Mouse (Mus musculus): ENCODE measurements at regions not wholly inside any gene's neighbourhood (a gene's known extent, or its start where the extent isn't known, plus 50 kb on each side); places are given as distances from the start of the nearest gene placed in this dataset.

- no peak for DNase-seq (ENCODE audit: low read depth, low spot score)
These were observed 133.2 kb downstream of the Lpin1 start for GRCm38 (mm10) chr12:16477572-16477971.

GRCm38 (mm10) chr12:16474361-16475080 lies 136.2 kb downstream of the Lpin1 start:
- DNase-seq (ENCODE audit: low read depth, low spot score) = peak; percentile 48

GRCm38 (mm10) chr12:16457419-16457818 lies 153.3 kb downstream of the Lpin1 start:
- no peak for DNase-seq (ENCODE audit: low read depth, low spot score)

- DNase-seq (ENCODE audit: low read depth, low spot score) = no peak
These were observed 159.9 kb downstream of the Lpin1 start for GRCm38 (mm10) chr12:16450771-16451435.

- no peak for DNase-seq (ENCODE audit: low read depth, low spot score)
These were observed 172.0 kb downstream of the Lpin1 start for GRCm38 (mm10) chr12:16438717-16439116.

GRCm38 (mm10) chr12:16436961-16437360 lies 173.8 kb downstream of the Lpin1 start:
- DNase-seq (ENCODE audit: low read depth, low spot score) = no peak

GRCm38 (mm10) chr12:16436255-16436654 lies 174.5 kb downstream of the Lpin1 start:
- DNase-seq (ENCODE audit: low read depth, low spot score) = no peak

GRCm38 (mm10) chr12:16434739-16435138 lies 176.0 kb downstream of the Lpin1 start:
- no peak for DNase-seq (ENCODE audit: low read depth, low spot score)

GRCm38 (mm10) chr12:16434225-16434624 lies 176.5 kb downstream of the Lpin1 start:
- no peak for DNase-seq (ENCODE audit: low read depth, low spot score)

GRCm38 (mm10) chr12:16425980-16426379 lies 184.8 kb downstream of the Lpin1 start:
- no peak for DNase-seq (ENCODE audit: low read depth, low spot score)

- DNase-seq (ENCODE audit: low read depth, low spot score) = no peak
These were observed 186.2 kb downstream of the Lpin1 start for GRCm38 (mm10) chr12:16424526-16424925.

- DNase-seq (ENCODE audit: low read depth, low spot score) = no peak
These were observed 215.0 kb downstream of the Lpin1 start for GRCm38 (mm10) chr12:16395720-16396119.

GRCm38 (mm10) chr12:16392851-16393250 lies 217.9 kb downstream of the Lpin1 start:
- DNase-seq (ENCODE audit: low read depth, low spot score) = no peak

GRCm38 (mm10) chr12:16391630-16392269 lies 219.0 kb downstream of the Lpin1 start:
- DNase-seq (ENCODE audit: low read depth, low spot score) = peak; percentile 82

GRCm38 (mm10) chr12:16391163-16391562 lies 219.6 kb downstream of the Lpin1 start:
- DNase-seq (ENCODE audit: low read depth, low spot score) = no peak

- DNase-seq (ENCODE audit: low read depth, low spot score) = no peak
These were observed 223.7 kb downstream of the Lpin1 start for GRCm38 (mm10) chr12:16387035-16387434.

- no peak for DNase-seq (ENCODE audit: low read depth, low spot score)
These were observed 226.4 kb downstream of the Lpin1 start for GRCm38 (mm10) chr12:16384396-16384795.

- no peak for DNase-seq (ENCODE audit: low read depth, low spot score)
These were observed 227.2 kb downstream of the Lpin1 start for GRCm38 (mm10) chr12:16383499-16383935.

GRCm38 (mm10) chr12:16382417-16382988 lies 228.3 kb downstream of the Lpin1 start:
- DNase-seq (ENCODE audit: low read depth, low spot score) = no peak

GRCm38 (mm10) chr12:16381026-16381425 lies 229.7 kb downstream of the Lpin1 start:
- DNase-seq (ENCODE audit: low read depth, low spot score) = no peak

GRCm38 (mm10) chr12:16380346-16380745 lies 230.4 kb downstream of the Lpin1 start:
- no peak for DNase-seq (ENCODE audit: low read depth, low spot score)

GRCm38 (mm10) chr12:16379415-16379814 lies 231.4 kb downstream of the Lpin1 start:
- no peak for DNase-seq (ENCODE audit: low read depth, low spot score)
